Mouse (Mus musculus) embryonic facial prominence, embryonic 13.5 days (tissue): ENCODE results near the gene D10Wsu102e. TPM values are rescaled to one million over a fixed set of nuclear protein-coding genes. Genes with fewer than 3 reads are reported as not detected.
A peak's percentile ranks its signal among the peaks of the same experiment; 100 is the strongest.

Source experiments
- ATAC-seq: fragments of 200-750 bp; cut with Nextera tagmentation; 2 replicates; pipeline ENCODE4 v1.8.0; 2017; ENCODE audit warnings: low read depth; ENCODE audit not compliant: insufficient number of reproducible peaks, insufficient read depth, low FRiP score, low TSS enrichment
- H3K27ac ChIP-seq: fragments of 300-500 bp; sonication (generic); 2 replicates; pipeline ENCODE4 v1.5.1; 2015; ENCODE audit warnings: moderate library complexity, mild to moderate bottlenecking, inconsistent platforms
- H3K27me3 ChIP-seq: fragments of 300-500 bp; sonication (generic); 2 replicates; pipeline ENCODE4 v1.6.1; 2015; ENCODE audit warnings: mild to moderate bottlenecking, inconsistent platforms
- H3K36me3 ChIP-seq: fragments of 300-500 bp; sonication (generic); 2 replicates; pipeline ENCODE4 v1.6.1; 2015; ENCODE audit warnings: mild to moderate bottlenecking, inconsistent platforms
- H3K4me1 ChIP-seq: fragments of 300-500 bp; sonication (generic); 2 replicates; pipeline ENCODE4 v1.6.1; 2015; ENCODE audit warnings: inconsistent platforms
- H3K4me2 ChIP-seq: fragments of 300-500 bp; sonication (generic); 2 replicates; pipeline ENCODE4 v1.6.1; 2015; ENCODE audit warnings: moderate library complexity, mild to moderate bottlenecking, inconsistent platforms
- H3K4me3 ChIP-seq: fragments of 300-500 bp; sonication (generic); 2 replicates; pipeline ENCODE4 v1.5.1; 2015; ENCODE audit warnings: mild to moderate bottlenecking, inconsistent platforms
- H3K9ac ChIP-seq: fragments of 300-500 bp; sonication (generic); 2 replicates; pipeline ENCODE4 v1.6.1; 2015; ENCODE audit warnings: mild to moderate bottlenecking, inconsistent platforms
- H3K9me3 ChIP-seq: fragments of 300-500 bp; sonication (generic); 2 replicates; pipeline ENCODE4 v1.6.1; 2016; ENCODE audit warnings: inconsistent platforms
- WGBS: fragments of 180-500 bp; shearing (Covaris S2); methylation state at CpG from one replicate; pipeline ENCODE4 v1.1.7; 2015; ENCODE audit warnings: mixed read lengths; 5-methylcytosine and 5-hydroxymethylcytosine counted together
- polyA plus RNA-seq: library from polyadenylated mRNA; unstranded; fragments of >200 nt; fragmentation: Nextera tagmentation; extraction: Ambion mirVana; gene quantifications from 2 replicates; pipeline ENCODE4 v1.2.1, GENCODE M21; 2015

The D10Wsu102e gene
- polyA plus RNA-seq, 1 experiment from 2014 or later: 0.83 TPM

DNA sequence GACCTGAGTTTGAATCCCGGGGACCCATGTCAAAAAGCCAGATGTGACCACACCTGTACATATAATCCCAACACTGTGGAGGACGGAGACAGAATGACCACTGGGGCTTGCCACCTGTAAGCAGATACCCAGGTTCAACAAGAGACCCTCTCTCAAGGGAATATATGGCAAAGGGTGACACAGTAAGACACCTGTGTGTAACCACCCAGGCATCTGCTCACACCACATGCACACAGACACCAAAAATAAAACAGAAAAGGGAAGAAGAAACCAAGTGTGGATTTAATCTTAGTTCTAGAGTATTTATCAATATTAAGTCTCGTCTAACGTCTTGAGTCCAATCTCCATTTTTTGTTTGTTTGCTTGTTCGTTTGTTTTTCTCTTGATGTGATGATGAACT is 28.2 kb upstream of the D10Wsu102e start:
- no peak overlapping the region for H3K9ac ChIP-seq
- no peaks in the 10 kb centered on the region for H3K9me3 ChIP-seq
- no peak overlapping the region for H3K4me2 ChIP-seq
- peaks cover 31% of the 10 kb centered on the region for H3K27me3 ChIP-seq
- no peak for ATAC-seq
- no peaks in the 10 kb centered on the region for H3K36me3 ChIP-seq
- H3K27ac ChIP-seq: no peak overlapping the region
- 83% methylated on average over 5 of the region's 5 CpGs for WGBS
- peaks cover 16% of the 10 kb centered on the region for H3K4me1 ChIP-seq
- no peak overlapping the region for H3K4me3 ChIP-seq

DNA sequence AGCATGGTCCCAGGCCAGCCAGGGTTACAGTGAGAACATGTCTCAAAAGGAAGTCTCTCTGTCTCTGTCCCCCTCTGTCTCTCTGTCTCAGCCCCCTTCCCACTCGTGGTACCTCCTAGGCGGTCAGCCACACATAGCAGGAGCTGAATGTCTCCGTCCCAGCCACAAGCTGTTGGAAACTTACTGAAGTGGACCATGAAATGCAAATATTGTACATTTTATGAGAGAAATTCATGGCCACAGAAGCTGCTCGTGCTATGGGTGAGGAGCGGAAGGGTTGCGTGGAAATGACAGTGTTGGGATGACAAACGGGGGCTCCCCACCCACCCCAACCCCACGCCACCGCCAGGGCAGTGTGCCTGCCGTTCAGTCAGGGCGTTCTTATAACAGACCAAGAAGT is 27.4 kb upstream of the D10Wsu102e start:
- no peaks in the 10 kb centered on the region for H3K9me3 ChIP-seq
- H3K27ac ChIP-seq: no peak overlapping the region
- peaks cover 39% of the 10 kb centered on the region for H3K27me3 ChIP-seq
- H3K4me2 ChIP-seq: no peak overlapping the region
- no peak for ATAC-seq
- 87% methylated on average over 11 of the region's 11 CpGs for WGBS
- H3K4me1 ChIP-seq: peaks cover 16% of the 10 kb centered on the region
- H3K36me3 ChIP-seq: no peaks in the 10 kb centered on the region
- no peak overlapping the region for H3K4me3 ChIP-seq
- H3K9ac ChIP-seq: no peak overlapping the region

DNA sequence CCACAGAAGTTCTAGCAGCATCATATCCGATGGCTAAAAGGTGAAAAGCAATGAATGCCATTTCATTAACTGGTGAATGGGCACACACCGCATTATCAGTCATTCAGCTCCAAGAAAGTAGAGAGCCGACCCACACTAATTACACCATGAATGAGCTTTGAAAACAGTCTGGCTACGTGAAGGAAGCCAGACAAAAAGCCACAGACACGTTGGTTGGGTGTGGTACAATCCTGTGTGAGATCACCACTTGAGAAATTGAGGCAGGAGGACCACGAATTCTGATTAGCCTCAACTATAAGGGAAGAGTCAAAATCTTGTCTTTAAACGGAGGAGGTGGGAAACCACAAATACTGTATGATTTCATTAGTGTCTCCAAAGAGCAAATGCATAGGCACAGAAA is 23.7 kb upstream of the D10Wsu102e start:
- 27% methylated on average over 7 of the region's 7 CpGs for WGBS
- Histone ChIP-seq H3K27me3 (peaks cover 57% of the 10 kb centered on the region), H3K36me3 (no peaks in the 10 kb centered on the region), H3K9ac (no peak overlapping the region), H3K9me3 (no peaks in the 10 kb centered on the region), H3K4me1 (no peaks in the 10 kb centered on the region), H3K27ac (no peak overlapping the region), H3K4me3 (no peak overlapping the region), H3K4me2 (no peak overlapping the region)
- no peak for ATAC-seq

DNA sequence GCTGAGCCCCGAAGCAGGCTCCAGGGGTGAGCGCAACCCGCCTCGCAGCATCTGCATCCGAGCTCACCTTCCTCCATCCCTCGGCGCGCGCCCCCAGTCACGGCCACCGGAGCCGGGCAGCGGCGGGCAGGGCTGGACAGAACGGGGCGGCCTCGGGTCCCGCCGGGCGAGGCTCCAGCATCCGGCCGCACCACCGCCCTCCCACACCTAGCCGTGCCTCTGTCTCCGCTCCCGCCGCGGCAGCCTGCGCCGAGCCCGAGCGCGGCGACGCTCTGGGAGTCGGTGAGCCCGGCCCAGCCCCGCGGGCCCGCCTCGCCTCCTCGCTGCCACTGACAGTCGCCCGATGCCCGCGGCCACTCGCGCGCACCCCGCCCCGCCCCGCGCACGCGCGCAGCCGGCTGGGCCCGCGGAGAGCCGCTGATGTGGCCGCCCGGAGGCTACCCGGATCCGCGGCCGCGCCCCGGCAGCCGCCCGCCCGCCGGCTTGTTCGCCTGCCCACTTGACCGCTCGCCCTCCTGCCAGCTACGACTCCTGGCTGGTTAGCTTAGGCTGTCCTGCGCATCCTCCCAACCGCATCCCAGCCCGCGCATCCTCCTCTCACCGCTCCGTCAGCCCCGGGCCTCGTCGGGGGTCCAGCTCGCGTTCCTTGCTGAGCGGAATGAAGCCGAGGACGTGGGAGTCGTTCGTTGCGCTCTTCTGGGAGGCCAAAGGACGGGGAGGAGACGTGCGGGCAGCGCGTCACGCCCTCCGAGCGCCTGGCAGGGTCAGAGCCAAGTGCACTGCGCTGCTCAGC is 22.7 kb upstream of the D10Wsu102e start, which contains the start of gene Slc41a2:
Gene Slc41a2, minus strand, starts transcription at position 724 of the 793 bp plus-strand sequence.
- Histone ChIP-seq H3K4me1 (no peaks in the 10 kb centered on the region), H3K27ac (peak within 1 kb of the TSS; percentile 22; the same call in 1 of the 2 replicates), H3K9ac (peak within 1 kb of the TSS; percentile 77), H3K9me3 (no peaks in the 10 kb centered on the region), H3K4me3 (peak within 1 kb of the TSS; percentile 66), H3K4me2 (peak within 1 kb of the TSS; percentile 96), H3K36me3 (no peaks in the 10 kb centered on the region), H3K27me3 (peaks cover 57% of the 10 kb centered on the region)
- under 1% methylated on average over 63 of the region's 102 CpGs for WGBS
- ATAC-seq: peak; percentile 81

DNA sequence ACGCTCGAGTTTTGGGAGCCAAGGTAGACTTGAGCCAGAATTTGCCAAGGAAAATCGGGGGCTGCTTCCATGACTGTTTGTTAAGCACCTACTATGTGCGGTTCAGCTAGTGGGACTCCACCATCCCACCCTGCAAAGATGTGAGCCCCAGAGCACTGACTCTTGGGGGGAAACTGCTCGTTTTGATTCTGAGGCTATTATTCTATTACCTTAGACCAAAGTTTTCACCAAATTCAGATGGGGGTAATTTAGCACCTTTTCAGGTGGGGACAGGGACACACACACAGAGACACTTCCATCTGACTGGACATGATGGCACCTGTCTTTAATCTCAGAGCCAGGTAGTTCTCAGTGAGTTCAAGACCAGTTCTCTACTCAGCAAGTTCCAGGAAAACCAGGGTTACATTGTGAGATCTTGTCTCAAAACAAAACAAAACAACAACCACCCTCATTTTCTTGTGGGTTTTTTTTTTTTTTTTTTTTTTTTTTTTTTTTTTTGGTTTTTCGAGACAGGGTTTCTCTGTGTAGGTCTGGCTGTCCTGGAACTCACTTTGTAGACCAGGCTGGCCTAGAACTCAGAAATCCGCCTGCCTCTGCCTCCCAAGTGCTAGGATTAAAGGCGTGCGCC is 21.9 kb upstream of the D10Wsu102e start:
- Histone ChIP-seq H3K27ac (peak overlapping the region; percentile 22; the same call in 1 of the 2 replicates), H3K27me3 (peaks cover 57% of the 10 kb centered on the region), H3K4me1 (no peaks in the 10 kb centered on the region), H3K4me3 (peak overlapping the region; percentile 66), H3K36me3 (no peaks in the 10 kb centered on the region), H3K4me2 (peak overlapping the region; percentile 96), H3K9ac (peak overlapping the region; percentile 77), H3K9me3 (no peaks in the 10 kb centered on the region)
- ATAC-seq: no peak
- WGBS: 42% methylated on average over 8 of the region's 9 CpGs

DNA sequence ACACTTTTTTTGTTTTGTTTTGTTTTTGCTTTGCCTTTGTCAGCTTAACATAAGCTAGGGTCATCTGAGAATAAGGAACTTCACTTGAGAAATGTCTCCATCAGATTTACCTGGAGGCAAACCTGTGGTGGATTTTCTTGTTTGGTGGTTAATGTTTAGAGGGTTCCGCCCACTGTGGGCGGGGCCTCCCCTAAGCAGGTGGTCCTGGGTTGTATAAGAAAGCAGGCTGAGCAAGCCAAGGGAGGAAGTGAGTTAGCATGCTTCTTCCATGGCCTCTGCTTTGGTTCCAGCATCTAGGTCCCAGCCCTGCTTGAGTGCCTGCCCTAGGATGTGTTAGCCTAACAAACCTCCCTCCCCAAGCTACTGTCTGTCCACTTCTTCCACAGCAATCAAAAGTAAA is 18.8 kb upstream of the D10Wsu102e start:
- H3K9me3 ChIP-seq: no peaks in the 10 kb centered on the region
- WGBS: 41% methylated on average over 2 of the region's 2 CpGs
- H3K4me3 ChIP-seq: no peak overlapping the region
- H3K4me2 ChIP-seq: no peak overlapping the region
- no peaks in the 10 kb centered on the region for H3K36me3 ChIP-seq
- H3K27ac ChIP-seq: no peak overlapping the region
- no peak for ATAC-seq
- H3K4me1 ChIP-seq: no peaks in the 10 kb centered on the region
- H3K9ac ChIP-seq: no peak overlapping the region
- peaks cover 30% of the 10 kb centered on the region for H3K27me3 ChIP-seq

DNA sequence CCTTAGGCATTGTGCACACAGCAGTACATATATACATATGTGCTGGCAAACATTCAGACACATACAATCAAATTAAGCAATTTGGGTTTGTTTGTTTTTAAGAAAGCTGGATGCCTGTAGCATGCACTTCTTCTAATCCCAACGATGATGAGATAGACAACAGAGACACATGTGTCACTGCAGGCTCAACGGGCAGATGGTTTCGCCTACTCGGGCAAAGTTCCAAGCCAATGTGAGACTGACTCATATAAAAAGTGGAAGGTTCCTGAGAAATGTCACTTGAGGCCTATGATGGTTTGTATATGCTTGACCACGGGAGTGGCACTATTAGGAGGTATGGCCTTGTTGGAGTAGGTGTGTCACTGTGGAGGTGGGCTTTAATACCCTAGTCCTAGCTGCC is 16.9 kb upstream of the D10Wsu102e start:
- Histone ChIP-seq H3K27ac (no peak overlapping the region), H3K4me2 (no peak overlapping the region), H3K9ac (no peak overlapping the region), H3K4me3 (no peak overlapping the region), H3K4me1 (no peaks in the 10 kb centered on the region), H3K36me3 (no peaks in the 10 kb centered on the region), H3K27me3 (peaks cover 12% of the 10 kb centered on the region), H3K9me3 (no peaks in the 10 kb centered on the region)
- ATAC-seq: no peak
- 86% methylated on average over 5 of the region's 5 CpGs for WGBS

DNA sequence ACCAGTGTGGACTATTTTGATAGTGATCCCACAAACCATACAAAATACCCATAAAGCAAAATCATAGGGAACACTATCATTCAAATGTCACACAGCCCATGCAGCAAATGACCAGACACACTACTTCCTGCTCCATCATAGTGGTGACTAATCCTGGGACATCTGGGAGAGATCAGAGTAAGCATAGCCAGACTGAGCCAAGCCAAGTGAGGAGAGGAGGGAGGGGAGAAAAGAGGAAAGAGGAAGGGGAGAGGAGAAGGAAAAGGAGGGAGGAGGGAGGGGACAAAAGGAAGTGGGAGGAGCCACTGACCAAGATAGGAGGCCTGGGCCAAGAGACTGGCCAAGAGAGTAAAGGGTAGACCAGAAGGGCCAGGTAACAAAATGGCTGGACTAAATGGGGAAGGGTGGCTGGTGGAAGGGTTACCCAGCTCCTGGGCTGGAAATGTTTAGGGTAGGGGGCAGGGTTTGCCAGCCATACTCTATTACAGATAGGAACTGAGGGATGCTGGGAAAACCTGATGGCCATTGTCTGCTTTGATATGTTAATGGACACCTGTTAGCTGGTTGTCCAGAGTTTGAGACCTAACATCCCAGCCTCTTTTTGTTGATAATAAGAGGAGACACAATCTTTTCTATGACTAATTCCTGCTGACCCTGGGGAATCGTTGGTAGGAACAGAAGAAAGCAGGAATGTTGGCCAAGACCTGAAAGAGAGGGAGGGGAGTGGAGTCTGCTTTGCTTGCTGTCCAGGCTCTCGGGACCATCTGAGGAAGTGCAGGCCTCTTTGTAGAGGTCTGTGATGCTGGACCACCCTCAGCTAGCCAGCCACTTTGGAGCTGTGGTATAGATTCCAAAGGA is 16.0 kb upstream of the D10Wsu102e start:
- WGBS: 58% methylated on average over 2 of the region's 2 CpGs
- H3K36me3 ChIP-seq: no peaks in the 10 kb centered on the region
- H3K4me2 ChIP-seq: no peak overlapping the region
- H3K4me3 ChIP-seq: no peak overlapping the region
- H3K27me3 ChIP-seq: peaks cover 6% of the 10 kb centered on the region; the same call in 1 of the 2 replicates
- no peak for ATAC-seq
- H3K4me1 ChIP-seq: no peaks in the 10 kb centered on the region
- H3K9me3 ChIP-seq: no peaks in the 10 kb centered on the region
- H3K27ac ChIP-seq: no peak overlapping the region
- H3K9ac ChIP-seq: no peak overlapping the region

DNA sequence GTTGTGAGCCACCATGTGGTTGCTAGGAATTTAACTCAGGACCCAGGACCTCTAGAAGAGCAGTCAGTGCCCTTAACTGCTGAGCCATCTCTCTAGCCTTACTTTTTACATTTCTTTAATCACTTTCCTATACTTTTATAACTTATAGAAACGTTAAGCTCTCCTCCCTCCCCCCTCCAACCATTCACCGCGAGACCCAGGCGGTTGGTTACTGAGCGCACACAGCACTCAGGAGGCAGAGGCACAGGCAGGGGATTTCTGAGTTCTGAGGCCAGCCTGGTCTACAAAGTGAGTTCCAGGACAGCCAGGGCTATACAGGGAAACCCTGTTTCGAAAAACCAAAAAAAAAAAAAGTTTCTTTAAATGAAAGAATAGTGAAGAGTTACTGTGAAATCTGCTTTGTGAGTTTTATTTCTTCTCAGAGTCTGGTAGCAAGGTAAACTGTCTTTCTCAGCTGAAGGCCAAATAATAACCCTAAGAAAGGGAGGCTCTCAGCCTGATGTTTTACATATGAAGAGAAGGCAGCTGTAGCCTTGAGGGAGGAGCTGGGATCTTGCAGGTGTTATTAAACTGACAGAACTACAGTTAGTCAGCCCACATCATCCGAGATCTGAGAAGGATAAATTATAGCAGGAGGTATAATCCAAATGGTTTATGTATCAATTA is 14.2 kb upstream of the D10Wsu102e start:
- H3K4me3 ChIP-seq: no peak overlapping the region
- WGBS: 47% methylated on average over 7 of the region's 7 CpGs
- no peak for ATAC-seq

DNA sequence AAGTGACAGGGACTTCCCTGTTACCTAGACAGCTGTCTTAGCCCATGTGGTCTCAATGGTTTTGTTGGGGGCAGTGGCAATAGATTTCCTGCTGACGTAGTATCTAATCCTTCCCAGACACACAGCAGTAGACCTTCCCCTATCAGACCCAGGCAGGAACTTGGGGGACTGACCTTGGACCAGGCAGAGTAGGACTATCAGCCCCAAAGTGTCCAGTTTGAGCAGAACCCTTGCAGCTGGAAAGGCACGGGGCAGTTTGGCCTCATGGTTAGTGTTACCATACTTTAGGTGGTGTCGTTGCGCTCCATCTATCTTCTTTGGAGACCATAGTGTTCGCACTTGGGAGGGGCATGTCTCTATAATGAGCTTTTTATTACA is 13.7 kb upstream of the D10Wsu102e start:
- WGBS: 81% methylated on average over 5 of the region's 5 CpGs
- H3K9me3 ChIP-seq: no peaks in the 10 kb centered on the region
- no peaks in the 10 kb centered on the region; the same call in none of the 2 replicates for H3K27me3 ChIP-seq
- H3K9ac ChIP-seq: no peak overlapping the region
- H3K4me3 ChIP-seq: no peak overlapping the region
- no peak overlapping the region for H3K27ac ChIP-seq
- no peak for ATAC-seq
- H3K4me2 ChIP-seq: no peak overlapping the region
- no peaks in the 10 kb centered on the region for H3K4me1 ChIP-seq
- H3K36me3 ChIP-seq: no peaks in the 10 kb centered on the region

More for the DNA sequence above, 14.2 kb upstream of the D10Wsu102e start:
- no peak overlapping the region for H3K9ac ChIP-seq
- H3K27ac ChIP-seq: no peak overlapping the region
- no peaks in the 10 kb centered on the region; the same call in none of the 2 replicates for H3K27me3 ChIP-seq
- H3K4me1 ChIP-seq: no peaks in the 10 kb centered on the region
- H3K36me3 ChIP-seq: no peaks in the 10 kb centered on the region
- H3K4me2 ChIP-seq: no peak overlapping the region
- H3K9me3 ChIP-seq: no peaks in the 10 kb centered on the region

DNA sequence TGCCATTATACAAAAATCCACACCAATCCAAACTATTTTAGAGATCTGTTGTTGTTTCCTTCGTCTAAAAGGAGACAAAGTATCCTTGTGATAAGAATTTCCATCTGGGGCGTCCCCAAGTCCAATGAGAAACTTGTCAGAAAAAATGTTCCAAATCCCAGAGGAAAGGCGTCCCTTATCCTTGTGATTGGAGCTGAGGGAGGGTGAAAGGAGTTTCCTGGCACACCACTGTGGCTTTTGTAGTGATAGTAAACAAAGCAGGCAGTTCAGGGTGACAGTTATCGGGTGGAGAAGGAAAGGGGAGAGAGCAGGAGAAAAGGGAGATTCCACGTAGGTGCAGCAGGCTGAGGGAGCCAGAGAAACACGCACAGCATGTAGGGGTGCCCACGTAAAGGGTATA is 12.5 kb upstream of the D10Wsu102e start:
- Histone ChIP-seq H3K36me3 (no peaks in the 10 kb centered on the region), H3K4me2 (no peak overlapping the region), H3K4me1 (no peaks in the 10 kb centered on the region), H3K4me3 (no peak overlapping the region), H3K9me3 (no peaks in the 10 kb centered on the region), H3K9ac (no peak overlapping the region), H3K27me3 (no peaks in the 10 kb centered on the region; the same call in 1 of the 2 replicates), H3K27ac (no peak overlapping the region)
- 30% methylated on average over 7 of the region's 7 CpGs for whole genome bisulfite sequencing
- ATAC-seq: no peak
